Mouse (Mus musculus) ovary, postnatal 14 days (tissue): ENCODE results near the gene Olfr62.

Source experiments
- DNase-seq: peaks from one replicate; pipeline ENCODE4 v3.0.0; 2022; ENCODE audit warnings: low spot score

Olfr62 gene

DNA sequence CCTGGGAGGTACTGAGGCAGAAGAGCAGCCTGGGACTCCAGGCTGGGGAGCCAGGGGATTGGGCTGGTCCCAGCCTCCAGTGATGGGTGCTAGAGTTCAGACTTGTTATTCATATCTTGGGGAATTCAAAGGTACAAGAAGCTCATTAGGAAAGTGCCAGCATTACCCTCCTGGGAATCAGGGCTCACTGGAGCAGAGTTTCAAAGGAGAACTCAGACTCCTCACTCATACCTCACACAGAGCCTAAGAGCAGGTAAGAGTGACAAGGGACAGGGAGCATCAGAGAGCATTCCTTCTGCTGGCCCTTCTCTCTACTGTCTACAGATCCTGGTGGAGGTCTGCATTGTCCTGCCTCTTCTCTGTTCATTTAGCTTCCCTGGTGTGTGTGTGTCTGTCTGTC, at the start of gene Olfr62:
Olfr62 (plus strand) TSS at position 301 of the 400 bp plus-strand sequence.
- no peak for DNase-seq

DNA sequence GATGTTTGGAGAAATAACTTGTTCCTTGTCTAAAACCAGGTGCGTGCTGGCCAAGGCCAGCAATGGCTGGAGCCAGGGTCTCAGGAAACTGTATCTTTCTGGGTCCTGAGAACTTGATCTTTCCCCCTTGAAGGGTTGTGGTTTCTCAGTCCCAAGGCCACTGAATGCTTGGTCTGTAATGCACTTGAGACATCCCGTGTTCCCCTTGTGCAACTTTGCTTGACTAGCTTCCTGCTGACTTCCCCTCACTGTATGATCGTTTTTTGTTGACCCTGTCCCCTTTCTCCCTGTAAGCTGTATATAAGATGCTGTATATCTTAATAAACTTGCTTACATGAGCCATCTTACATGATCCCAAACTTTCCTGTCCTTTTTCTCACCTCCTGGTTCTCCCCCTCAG, 48.9 kb upstream of the Olfr62 start:
- DNase-seq = no peak

DNA sequence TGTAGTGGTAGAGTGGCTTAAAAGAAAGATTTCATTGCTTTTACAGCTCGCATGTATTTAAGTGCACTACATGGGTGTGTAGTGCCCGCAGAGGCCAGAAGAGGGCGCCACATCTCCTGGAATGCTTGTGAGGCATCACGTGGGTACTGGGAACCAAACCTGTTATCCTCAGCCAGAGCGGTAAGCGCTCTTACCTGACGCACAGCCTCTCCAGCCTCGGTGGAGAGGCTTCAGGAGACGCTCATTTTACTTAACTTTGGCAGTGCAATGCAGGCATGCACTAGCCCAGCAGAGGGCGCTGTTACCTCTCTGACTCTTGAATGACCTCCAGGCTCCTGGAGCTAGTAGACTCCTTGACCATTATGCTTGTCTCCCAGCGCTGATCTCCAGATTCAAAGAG, 46.1 kb upstream of the Olfr62 start:
- DNase-seq = peak; percentile 42

DNA sequence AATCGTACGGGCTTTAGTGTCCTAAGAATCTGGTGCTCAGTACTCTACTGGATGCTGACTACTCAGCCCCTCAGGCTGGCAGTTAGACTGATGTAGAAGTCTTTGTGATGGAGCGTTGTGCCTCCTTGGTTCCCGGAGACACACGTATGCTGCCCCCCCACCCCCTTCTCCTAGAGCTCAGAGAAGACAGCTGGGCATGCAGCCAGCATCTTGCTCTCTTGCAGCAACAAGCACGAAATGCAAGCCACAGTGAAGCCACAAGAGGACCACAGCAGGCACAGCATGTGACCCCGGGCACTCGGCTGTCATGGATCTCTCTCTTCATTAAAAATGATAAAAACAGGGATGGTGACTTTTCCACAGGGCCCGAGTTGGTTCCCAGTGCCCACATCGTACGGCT, 43.3 kb upstream of the Olfr62 start:
- DNase-seq = no peak

DNA sequence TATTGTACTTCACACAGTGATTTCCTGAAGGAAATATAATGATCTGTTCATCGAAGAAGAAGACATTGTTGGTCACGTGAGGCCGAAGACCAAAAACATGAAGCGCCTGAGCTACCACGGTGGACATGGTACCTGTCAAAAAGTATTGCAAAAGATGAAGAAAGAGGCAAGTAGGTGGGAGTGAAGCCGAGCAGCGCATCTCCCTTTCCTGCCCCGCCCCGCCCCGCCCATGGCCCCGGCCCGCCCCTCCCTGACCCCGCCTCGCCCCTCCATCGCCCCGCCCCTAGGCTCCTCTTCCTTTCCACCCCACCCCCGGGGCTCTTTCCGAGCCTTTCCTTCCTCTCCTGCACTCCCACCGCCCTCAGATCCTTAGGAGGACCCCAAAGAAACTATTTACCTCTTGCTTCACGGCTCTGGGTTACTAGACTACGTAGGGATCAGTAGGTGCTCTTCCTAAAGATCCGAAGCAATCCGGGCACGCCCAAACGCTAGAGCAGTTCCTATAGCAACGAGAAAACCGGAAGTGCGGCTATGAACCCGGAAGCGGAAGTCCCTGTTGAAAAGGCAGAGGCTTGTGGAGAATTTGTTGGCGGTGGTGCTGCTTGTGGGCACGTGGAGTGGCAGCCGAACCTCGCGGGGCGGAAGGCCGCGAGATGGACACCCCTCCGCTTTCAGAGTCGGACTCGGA, 38.3 kb upstream of the Olfr62 start, which contains the start of the genes Cfap57 and Ebna1bp2:
Cfap57 (minus strand) TSS at position 499 of the 688 bp plus-strand sequence.
Ebna1bp2 (plus strand) TSS at position 521 of the 688 bp plus-strand sequence.
- DNase-seq = peak; percentile 86

DNA sequence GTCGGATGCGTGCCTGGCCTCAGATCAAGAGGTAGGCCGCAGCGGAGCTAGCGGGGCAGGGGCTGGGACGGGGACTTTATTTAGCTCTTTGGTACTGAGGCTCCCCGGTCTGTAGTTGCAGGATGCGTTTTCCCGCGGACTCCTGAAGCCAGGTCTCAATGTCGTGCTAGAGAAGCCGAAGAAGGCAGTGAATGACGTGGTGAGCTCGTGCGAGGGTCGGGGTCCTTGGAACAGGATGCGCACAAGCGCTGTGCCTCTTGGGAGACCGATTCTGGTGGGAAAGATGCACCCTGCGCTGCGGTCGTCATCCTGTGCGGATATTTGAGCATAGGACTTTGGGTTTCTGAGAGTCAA, 37.8 kb upstream of the Olfr62 start:
- no peak for DNase-seq

DNA sequence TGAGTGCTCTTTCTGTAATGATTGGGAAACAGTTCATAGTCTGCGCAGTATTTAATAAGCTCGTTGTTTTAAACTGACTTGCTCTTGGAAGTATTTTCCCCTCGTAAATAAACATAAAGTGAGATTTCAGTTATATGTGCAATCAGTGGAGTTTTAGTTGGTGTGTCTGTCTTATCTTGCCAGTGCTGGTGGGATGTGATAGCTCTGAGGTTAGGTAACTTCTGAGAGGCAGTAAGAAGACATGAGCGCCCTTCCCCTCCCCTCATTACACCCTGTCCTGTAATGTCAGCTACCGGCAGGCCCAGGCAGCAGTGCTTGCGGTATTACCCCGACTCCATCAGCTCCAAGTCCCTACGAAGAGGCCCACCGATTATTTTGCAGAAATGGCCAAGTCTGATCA, 37.0 kb upstream of the Olfr62 start:
- DNase-seq = no peak

DNA sequence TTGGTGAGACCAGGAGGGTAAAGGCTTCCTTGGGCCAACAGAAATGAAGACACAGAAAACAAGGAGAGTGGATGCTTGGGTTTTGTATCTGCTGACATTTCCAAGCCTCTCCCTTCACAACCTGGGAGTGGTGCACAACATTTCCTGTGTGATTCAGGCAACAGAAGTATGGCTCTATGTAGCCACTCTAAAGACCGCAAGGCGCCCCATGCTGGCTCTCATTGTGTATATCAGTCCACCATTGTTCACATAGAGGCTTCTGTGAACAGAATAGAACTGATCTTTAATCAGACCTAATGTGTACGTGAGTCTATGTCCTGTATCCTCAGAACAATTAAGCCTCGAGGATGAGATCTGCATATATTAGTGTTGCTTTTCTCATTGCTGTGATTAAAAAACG, 28.5 kb upstream of the Olfr62 start:
- DNase-seq = no peak

DNA sequence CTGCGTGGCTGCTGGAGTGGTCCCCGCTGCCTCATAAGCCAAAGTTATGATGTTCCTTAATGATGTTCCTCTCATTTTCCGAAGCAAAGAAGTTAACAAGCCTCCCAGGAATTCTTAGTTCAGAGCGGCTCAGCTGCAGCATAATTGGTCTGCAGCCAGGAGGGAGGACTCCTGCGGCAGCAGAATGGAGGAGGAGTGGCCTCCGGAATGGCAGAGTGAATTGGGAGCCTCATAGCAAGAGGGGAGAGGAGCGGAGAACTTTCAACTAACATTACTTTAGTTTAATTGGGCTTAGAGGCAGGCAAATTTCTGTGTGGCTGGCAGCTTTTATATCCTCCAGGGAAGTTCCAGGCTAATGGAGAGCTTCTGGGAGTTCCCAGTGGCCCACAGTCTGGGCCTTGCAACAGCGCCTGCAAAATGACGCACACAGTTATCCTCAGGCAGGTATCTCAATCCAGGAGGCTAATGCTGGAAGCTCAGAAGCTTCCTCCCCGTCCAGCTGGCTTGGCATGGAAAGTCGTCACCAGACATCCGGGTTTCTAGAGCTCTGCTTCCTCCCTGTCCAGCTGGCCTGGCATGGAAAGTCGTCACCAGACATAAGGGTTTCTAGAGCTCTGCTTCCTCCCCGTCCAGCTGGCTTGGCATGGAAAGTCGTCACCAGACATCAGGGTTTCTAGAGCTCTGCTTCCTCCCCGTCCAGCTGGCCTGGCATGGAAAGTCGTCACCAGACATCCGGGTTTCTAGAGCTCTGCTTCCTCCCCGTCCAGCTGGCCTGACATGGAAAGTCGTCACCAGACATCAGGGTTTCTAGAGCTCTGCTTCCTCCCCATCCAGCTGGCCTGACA, 16.2 kb upstream of the Olfr62 start:
- DNase-seq = no peak

DNA sequence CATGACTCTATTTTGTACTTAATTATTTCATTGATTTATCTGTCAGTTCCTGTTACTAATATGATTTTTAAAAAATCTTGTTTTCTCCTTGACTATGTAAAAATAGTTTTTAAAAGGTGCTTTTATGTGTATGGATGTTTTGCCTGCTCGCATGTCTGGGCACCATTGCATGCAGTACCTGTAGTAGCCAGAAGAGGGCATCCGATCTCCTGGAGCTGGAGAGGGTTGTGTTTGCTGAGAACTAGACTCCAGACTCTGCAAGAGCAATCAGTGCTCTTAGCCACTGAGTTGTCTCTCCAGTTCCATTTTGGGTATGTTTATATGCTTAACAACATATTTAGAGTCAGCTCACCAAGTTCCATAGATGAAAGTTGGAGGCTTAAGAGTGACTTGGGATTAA, 13.5 kb upstream of the Olfr62 start:
- peak; percentile 54 for DNase-seq

DNA sequence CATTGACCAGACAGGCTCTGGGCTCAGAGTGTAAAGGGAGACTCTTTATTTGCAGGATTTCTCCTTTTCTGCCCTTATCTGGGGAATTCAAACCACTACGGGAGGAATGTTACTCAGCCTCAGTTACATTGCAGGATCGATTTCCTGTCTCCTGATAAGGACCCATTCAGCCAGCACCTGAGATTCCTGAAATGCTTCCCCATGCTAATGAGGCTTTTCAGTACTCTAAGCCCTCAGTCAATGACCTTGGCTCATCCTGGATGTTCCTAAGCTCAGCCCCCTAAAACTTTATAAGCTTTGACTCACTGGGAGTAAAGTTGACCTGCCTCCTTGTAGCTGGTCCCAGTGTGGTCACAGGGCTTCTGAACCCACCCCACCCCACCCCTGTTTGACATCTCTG, 28.3 kb downstream of the Olfr62 start:
- no peak for DNase-seq

DNA sequence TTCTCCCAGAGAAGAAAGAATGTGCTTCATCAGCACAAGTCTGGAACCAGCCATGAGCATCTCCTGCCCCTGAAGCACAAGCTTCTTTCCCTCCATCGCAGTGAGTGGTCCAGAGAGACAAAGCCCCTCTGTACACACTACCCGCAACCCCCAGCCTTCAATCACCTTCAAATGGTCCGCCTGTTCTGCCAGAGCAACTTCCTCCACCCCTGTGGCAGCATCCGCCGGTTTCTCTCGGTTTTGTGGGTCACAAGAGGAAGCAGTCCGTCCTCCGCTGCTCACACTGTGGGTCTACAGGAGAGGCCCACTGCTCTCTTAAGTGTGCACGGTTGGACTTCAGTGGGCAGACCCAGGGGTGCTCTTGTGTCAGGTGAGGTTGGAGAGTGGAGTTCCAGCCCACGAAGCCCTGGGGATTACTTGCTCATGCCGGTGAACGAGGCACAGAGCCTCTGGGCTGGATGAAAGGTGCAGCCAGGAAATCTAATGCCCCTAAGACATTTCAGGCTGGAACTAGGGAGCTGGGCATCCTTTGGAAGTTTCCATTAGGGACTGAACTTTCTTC, 33.7 kb downstream of the Olfr62 start, which contains the start of gene Olfr1342:
Olfr1342 (minus strand) TSS at position 345 of the 562 bp plus-strand sequence.
- DNase-seq = no peak

DNA sequence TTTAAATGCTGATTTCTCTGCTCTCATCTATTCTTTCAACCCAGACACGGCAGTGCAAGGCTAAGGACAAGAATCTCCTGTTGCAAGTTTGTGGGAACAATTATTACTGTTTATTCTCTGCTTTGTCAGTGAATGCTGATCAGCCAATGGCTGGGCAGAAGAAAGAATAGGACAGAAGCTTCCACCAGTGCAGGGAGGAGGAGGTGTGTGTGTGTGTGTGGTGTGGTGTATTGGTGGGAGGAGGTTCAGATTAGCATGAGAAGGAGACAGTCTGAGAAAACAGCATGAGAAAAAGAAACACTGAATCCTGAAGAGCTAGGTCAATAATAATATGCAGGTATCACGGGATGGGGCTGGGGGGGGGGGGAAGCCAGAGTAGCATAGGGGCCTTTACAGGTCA, 35.1 kb downstream of the Olfr62 start:
- no peak for DNase-seq

DNA sequence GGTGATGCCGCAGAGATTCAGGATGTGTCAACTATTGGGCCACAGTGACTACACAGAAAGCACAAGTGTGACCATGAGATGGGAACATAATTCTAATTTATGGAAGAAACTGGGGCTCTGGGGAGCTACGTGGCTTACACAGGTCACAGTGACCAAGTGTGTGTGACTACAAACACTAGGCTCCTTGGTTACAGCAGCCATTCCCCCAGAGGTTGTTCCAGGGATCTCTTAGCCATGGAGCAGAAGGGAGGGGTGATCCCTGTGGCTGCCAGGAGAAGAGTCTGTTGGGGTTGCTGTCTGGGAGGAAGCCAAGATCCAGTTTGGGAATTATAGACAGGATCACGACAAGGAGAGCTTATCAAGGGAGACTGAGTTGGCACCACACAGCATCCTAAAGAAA, 44.5 kb downstream of the Olfr62 start, which contains the start of gene Olfr1341:
Olfr1341 (plus strand) TSS at position 301 of the 400 bp plus-strand sequence.
- no peak for DNase-seq

DNA sequence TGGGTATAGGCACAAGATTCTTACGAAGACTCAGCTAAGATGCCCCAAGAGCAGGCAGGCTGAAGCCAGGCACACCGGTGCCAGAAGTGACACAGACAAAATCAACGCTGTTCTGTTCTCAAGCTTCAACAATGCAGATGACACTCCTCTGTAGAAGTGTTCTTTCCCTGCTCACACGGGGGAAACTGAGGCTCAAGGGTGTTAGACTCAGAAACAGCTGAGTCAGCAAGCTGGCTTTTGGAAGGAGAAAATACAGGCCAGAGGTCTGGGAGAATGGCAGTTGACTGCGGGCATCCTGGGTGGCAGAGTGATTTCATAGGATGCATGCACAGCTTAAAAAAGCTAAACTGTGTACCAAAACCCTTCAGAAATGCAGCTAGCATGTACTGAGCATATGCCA, 49.3 kb downstream of the Olfr62 start:
- no peak for DNase-seq

DNA sequence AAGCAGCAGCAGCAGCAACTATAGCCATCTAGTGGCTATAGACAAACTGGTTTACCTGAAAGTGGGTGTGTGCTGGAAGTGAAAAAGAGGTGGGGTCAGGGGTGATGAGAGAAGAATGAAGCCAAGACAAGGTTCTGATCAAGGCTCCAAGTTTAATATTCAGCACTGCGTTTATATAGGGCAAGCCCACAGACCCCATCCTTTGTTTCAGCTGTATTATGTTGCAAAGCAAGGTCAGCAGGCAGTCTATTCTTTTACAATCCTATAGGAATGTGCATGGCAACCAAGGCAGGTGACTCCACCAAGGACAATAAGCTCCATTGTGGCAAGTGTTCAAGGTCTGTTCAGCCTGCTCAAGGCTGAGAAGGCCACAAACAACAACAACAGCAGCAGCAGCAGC, 52.9 kb downstream of the Olfr62 start:
- no peak for DNase-seq
